12 mouse cellular contexts compared by ENCODE assay signal in genomic region chr15:100108071-100108782, GRCm38 (mm10).
DNase-seq lines count a peak whose midpoint lies in the region; TF ChIP-seq lines count a peak whose summit lies in the region.
"Had no signal": no experiment of that assay in that cellular context is flagged by ENCODE, and none has a peak within 500 bp of the region (broad histone marks: within the 10 kb centered on the region; RNA-seq: fewer than 3 reads in every experiment).

No protein-coding gene starts in this region.

- intact Hi-C loops in gastrocnemius, postnatal 36 days (cut with DNase I) = no loop called here
- intact Hi-C loops in left cerebral cortex, adult 2 months (cut with DNase I) = no loop called here

- peak overlapping the region; percentile 48 for H3K27ac ChIP-seq in left cerebral cortex, adult 2 months
- peak overlapping the region; percentile 27 for H3K27ac ChIP-seq in cortical plate, adult 2 months (ENCODE audit: insufficient read depth, low read length)
- H3K27ac ChIP-seq: embryonic facial prominence, embryonic 12.5 days; hindbrain, embryonic 15.5 days; liver, embryonic 13.5 days; stomach, embryonic 15.5 days had no signal

- TF ChIP-seq POLR2A in cortical plate, adult 2 months (IDR thresholded peaks at IDR 0.05; ENCODE audit: extremely low read depth, insufficient read depth, low read length) = no peak

- peaks cover 21% of the 10 kb centered on the region for H3K4me1 ChIP-seq in cortical plate, adult 2 months (ENCODE audit: control insufficient read depth, insufficient read depth, low read length)

- no peak for TF ChIP-seq CTCF in left cerebral cortex, adult 2 months (IDR thresholded peaks at IDR 0.05)
- TF ChIP-seq CTCF in cortical plate, adult 2 months (IDR thresholded peaks at IDR 0.05; ENCODE audit: extremely low read depth, insufficient read depth, low read length) = no peak

- no peak overlapping the region for H3K4me3 ChIP-seq in left cerebral cortex, adult 2 months
- H3K4me3 ChIP-seq in cortical plate, adult 2 months (ENCODE audit: insufficient read depth, low read length) = no peak overlapping the region
- H3K4me3 ChIP-seq: embryonic facial prominence, embryonic 12.5 days; hindbrain, embryonic 15.5 days; liver, embryonic 13.5 days; stomach, embryonic 15.5 days had no signal

- peak; percentile 14 for DNase-seq in gastrocnemius, postnatal 10 days
- no peak for DNase-seq in gastrocnemius, postnatal 36 days
- peak in 1 of 2 experiments; percentile 27 for DNase-seq in left cerebral cortex, adult 2 months (ENCODE audit: extremely low spot score in 1 of 2, low spot score in 2 of 2)
- DNase-seq in left cerebral cortex, adult 11 months (ENCODE audit: low spot score) = no peak
- peak; percentile 31 for DNase-seq in NIH3T3 (ENCODE audit: low read depth)
- DNase-seq in kidney, adult 9 months = no peak
- DNase-seq: kidney, adult 8-10 months; liver, embryonic 13.5 days had no signal

Comparison
In these comparisons a context has a peak if more than half of its experiments do, and no peak if none do; other contexts are left out.
1. DNase-seq: peak in gastrocnemius, postnatal 10 days (single experiment) and NIH3T3 (single experiment); none in gastrocnemius, postnatal 36 days (0 of 2), left cerebral cortex, adult 11 months (single experiment) and kidney, adult 9 months (single experiment).